Mouse (Mus musculus): ENCODE data around the gene Galnt6. TPM values are rescaled to one million over a fixed set of nuclear protein-coding genes. Genes with fewer than 3 reads are reported as not detected.

Gene Galnt6
- polyA plus RNA-seq, 1 experiment from 2014 or later, result 4.0 TPM

DNA sequence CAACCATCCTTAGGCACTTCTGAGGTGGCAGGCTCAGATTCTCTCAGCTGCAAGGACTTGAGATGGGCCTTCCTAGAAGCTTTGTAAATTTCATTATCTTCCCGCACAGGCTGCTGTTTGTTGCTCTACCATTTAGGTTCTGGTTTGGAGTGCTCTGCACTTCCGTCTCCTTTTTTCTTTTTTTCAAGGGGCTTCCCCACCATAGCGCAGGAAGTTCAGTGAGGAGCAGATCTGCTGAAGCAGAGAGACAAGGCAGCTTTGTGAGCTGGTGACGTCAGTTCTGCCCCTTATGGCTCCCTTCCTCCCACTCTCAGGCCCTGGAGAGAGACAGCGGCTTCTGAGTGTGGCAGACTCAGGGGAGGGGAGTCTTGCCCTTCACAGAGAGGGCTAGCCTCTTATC is 3.4 kb upstream of the Galnt6 start:
- Histone ChIP-seq H3K4me1 (peaks cover 8% of the 10 kb centered on the region), H3K9me3 (no peaks in the 10 kb centered on the region), H3K27ac (no peak overlapping the region), H3K9ac (no peak overlapping the region), H3K4me3 (replicated peaks) (no peak overlapping the region), H3K4me2 (no peak overlapping the region), H3K27me3 (replicated peaks) (peaks cover 30% of the 10 kb centered on the region), H3K36me3 (no peaks in the 10 kb centered on the region)
- 27% methylated on average over 5 of the region's 5 CpGs for WGBS
- ATAC-seq (ENCODE audit: insufficient read depth, low FRiP score, low read depth), result no peak

DNA sequence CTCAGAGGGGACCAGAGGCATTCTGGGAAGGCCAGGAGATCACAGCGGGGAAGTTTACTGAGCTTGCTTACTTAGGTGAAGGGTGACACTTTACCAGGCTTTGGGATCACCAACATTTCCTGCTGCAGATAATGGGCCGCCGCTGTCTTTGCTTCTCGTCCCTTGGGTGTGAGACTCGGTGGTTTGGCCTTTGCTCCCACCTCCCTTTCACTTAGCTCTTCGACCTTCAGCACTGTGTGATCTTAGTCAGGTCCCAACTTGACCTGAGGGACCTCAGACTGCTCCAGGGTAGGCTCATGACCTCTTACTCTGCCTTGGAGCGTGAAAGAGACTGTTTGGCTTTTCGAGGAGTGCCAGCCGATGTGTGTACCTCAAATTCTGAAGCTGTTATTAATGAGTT is 1.9 kb upstream of the Galnt6 start:
- Histone ChIP-seq H3K27ac (no peak overlapping the region), H3K4me3 (replicated peaks) (no peak overlapping the region), H3K36me3 (no peaks in the 10 kb centered on the region), H3K27me3 (replicated peaks) (peaks cover 31% of the 10 kb centered on the region), H3K4me2 (no peak overlapping the region), H3K9ac (no peak overlapping the region), H3K4me1 (peaks cover 8% of the 10 kb centered on the region), H3K9me3 (no peaks in the 10 kb centered on the region)
- WGBS, result 48% methylated on average over 9 of the region's 9 CpGs
- no peak for ATAC-seq (ENCODE audit: insufficient read depth, low FRiP score, low read depth)

DNA sequence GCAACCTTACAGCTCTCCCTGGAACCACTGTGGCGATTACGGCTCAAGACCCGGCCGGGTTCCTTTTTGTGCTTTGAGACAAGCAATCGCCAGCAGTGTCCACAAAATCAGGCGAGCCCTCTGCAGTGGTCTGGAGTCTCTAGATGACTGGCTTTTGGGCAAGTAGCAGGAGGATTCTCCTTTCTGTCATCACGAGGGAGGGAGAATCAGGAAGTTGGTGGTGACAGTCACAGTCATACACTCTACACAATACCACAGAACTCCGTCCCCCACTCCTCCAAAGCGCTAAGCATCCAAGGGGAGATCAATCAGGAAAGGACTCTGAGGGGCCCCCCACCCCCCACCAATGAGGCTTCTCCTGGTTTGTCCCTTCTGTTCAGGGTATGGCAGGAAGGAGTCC is 590 bp downstream of the Galnt6 start:
- H3K27me3 ChIP-seq (replicated peaks), result peaks cover 31% of the 10 kb centered on the region
- H3K27ac ChIP-seq, result no peak overlapping the region
- no peaks in the 10 kb centered on the region for H3K9me3 ChIP-seq
- H3K4me2 ChIP-seq, result peak overlapping the region; percentile 68
- no peak overlapping the region for H3K9ac ChIP-seq
- H3K4me3 ChIP-seq (replicated peaks), result peak overlapping the region; percentile 38
- WGBS, result 43% methylated on average over 9 of the region's 9 CpGs
- H3K36me3 ChIP-seq, result no peaks in the 10 kb centered on the region
- ATAC-seq (ENCODE audit: insufficient read depth, low FRiP score, low read depth), result no peak
- H3K4me1 ChIP-seq, result peaks cover 10% of the 10 kb centered on the region

DNA sequence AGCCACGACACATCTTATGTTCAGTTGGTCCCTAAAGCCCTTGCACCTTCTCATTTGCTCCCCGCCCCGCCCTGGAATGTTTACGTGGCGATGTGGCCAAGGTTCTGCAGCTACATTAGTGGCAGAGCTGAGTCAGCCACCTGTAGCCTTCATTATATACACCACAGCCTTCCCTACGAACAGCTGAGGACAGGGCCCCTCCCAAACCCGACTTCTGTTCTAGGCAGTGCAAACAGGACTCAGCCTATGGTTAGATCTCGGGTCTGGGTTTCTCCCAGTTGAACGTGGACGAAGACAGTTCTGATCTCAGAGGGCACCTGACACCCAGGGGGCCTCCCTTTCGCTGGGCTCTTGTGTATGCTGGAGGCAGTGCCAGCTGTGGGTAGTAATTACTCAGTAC is 1.3 kb downstream of the Galnt6 start:
- peak; percentile 64; the same call in 1 of the 2 replicates for ATAC-seq (ENCODE audit: insufficient read depth, low FRiP score, low read depth)
- no peak overlapping the region for H3K4me3 ChIP-seq (replicated peaks)
- WGBS, result 68% methylated on average over 11 of the region's 11 CpGs
- H3K27ac ChIP-seq, result no peak overlapping the region
- peak overlapping the region; percentile 68; the same call in 1 of the 2 replicates for H3K4me2 ChIP-seq
- no peak overlapping the region for H3K9ac ChIP-seq
- peaks cover 31% of the 10 kb centered on the region for H3K27me3 ChIP-seq (replicated peaks)
- no peaks in the 10 kb centered on the region for H3K9me3 ChIP-seq
- H3K36me3 ChIP-seq, result no peaks in the 10 kb centered on the region
- H3K4me1 ChIP-seq, result peaks cover 12% of the 10 kb centered on the region

DNA sequence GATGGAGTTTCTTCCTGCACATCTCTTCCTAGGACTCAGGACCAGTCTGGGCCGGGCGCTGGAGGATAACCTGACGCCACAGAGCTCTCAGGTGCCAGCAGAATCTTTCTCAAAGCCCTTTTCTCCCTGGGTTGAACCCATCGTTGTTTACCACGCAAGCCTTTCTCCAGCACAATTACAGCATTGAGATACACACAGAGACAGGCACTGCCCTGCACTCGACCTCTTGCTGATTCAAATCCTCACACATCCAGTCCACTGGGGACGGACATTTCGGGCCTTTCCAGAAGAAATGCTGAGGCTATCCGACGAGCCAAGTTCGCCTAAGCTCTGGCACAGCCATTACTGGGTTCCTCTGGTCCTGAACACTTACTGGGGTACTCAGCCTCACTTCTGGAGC is 2.5 kb downstream of the Galnt6 start:
- WGBS, result 83% methylated on average over 11 of the region's 11 CpGs
- H3K4me2 ChIP-seq, result no peak overlapping the region
- no peak overlapping the region for H3K27ac ChIP-seq
- H3K9me3 ChIP-seq, result no peaks in the 10 kb centered on the region
- peaks cover 31% of the 10 kb centered on the region for H3K27me3 ChIP-seq (replicated peaks)
- no peak overlapping the region for H3K9ac ChIP-seq
- ATAC-seq (ENCODE audit: insufficient read depth, low FRiP score, low read depth), result no peak
- peaks cover 16% of the 10 kb centered on the region for H3K4me1 ChIP-seq
- no peak overlapping the region for H3K4me3 ChIP-seq (replicated peaks)
- no peaks in the 10 kb centered on the region for H3K36me3 ChIP-seq

DNA sequence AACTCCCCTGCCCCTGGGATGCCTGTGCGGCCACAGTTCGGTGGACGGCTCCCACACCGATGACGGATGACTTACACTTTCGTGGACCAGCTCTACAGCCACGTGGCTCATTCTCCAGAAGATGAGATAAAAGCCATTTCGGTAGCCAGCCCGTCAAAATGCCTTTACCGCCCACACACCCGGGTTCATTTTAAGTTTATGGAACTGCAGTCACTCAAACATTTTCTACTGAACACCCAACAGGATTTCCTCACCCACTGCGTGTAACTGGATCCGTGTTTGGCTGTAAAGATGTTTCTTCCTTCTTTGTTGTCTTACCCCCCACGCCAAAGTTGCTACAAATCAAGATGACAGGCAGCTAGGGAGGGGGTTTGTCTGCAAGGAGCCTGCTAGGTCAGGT is 5.7 kb downstream of the Galnt6 start:
- ATAC-seq (ENCODE audit: insufficient read depth, low FRiP score, low read depth), result no peak
- Histone ChIP-seq H3K9ac (no peak overlapping the region), H3K4me2 (no peak overlapping the region), H3K36me3 (no peaks in the 10 kb centered on the region), H3K27me3 (replicated peaks) (peaks cover 10% of the 10 kb centered on the region), H3K4me3 (replicated peaks) (no peak overlapping the region), H3K4me1 (0 out of 2 replicates have a peak, but pooled peaks cover 8% of the 10 kb centered on the region), H3K9me3 (no peaks in the 10 kb centered on the region), H3K27ac (no peak overlapping the region)
- WGBS, result 50% methylated on average over 14 of the region's 14 CpGs

DNA sequence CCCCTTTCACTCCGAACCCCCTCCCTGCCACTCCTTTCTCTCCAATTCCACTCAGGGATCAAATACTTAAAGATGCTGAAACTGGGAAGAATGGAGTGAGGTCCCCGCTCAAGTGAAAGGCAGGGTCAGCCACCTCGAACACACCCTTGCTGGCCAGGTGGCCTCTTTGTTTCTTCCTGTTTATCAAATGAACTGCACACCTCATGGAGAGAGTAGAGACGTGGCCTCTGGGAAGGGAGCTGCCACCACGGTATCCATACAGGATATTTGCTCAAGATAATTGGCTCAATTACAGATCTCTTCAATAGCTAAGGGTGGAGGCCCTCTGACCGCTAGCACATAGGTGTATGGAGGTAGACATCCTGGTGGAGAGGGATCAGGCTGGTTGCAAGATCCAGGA is 6.6 kb downstream of the Galnt6 start:
- Histone ChIP-seq H3K4me1 (0 out of 2 replicates have a peak, but pooled peaks cover 8% of the 10 kb centered on the region), H3K9me3 (no peaks in the 10 kb centered on the region), H3K4me3 (replicated peaks) (no peak overlapping the region), H3K9ac (no peak overlapping the region), H3K36me3 (no peaks in the 10 kb centered on the region), H3K27me3 (replicated peaks) (peaks cover 1% of the 10 kb centered on the region; the same call in 1 of the 2 replicates), H3K4me2 (no peak overlapping the region), H3K27ac (0 out of 2 replicates have a peak overlapping the region, but pooled peaks have one; percentile 37)
- no peak for ATAC-seq (ENCODE audit: insufficient read depth, low FRiP score, low read depth)
- 66% methylated on average over 6 of the region's 6 CpGs for WGBS

DNA sequence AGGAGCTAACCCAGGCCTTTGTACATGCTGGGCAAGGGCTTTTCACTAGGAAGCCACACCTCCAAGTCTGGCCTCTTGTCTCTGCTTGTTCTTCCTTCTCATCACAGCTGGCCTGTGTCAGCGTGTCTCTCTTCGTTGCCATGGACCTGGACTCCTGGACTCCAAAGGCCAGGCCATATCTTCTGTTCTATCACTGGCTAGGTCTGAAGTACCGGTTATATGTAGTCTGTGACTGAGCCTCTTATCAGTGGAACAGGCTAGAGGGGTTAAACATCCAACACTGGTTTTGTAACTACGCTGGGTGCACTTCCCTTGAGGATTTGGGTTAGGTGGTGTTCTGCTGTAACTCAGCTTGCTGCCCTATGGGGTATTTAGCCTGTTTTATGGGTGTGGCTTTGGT is 7.2 kb downstream of the Galnt6 start:
- no peaks in the 10 kb centered on the region for H3K27me3 ChIP-seq (replicated peaks)
- H3K4me1 ChIP-seq, result 0 out of 2 replicates have a peak, but pooled peaks cover 8% of the 10 kb centered on the region
- no peaks in the 10 kb centered on the region for H3K36me3 ChIP-seq
- H3K4me3 ChIP-seq (replicated peaks), result no peak overlapping the region
- peak overlapping the region; percentile 37; the same call in 1 of the 2 replicates for H3K27ac ChIP-seq
- 40% methylated on average over 4 of the region's 4 CpGs for WGBS
- no peak overlapping the region for H3K9ac ChIP-seq
- no peak overlapping the region for H3K4me2 ChIP-seq
- peak; percentile 63; the same call in 1 of the 2 replicates for ATAC-seq (ENCODE audit: insufficient read depth, low FRiP score, low read depth)
- H3K9me3 ChIP-seq, result no peaks in the 10 kb centered on the region

DNA sequence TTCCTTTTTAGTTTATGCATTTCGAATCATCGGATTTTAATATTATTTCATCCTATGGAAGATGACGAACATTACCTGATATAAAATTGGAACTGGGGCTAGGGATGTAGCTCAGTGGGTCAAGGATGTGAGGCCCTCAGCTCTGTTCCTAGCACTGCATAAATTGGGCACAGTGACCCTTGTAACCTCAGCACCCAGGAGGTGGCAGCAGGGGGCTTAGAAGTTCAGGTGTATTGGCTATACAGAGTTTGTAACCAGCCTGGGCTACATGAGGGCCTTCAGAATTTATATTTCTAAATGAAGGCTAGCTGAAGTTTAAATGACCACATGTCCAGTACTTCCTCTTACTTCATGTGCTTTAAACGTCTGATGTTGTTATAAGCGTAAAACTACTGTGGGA is 7.7 kb downstream of the Galnt6 start:
- ATAC-seq (ENCODE audit: insufficient read depth, low FRiP score, low read depth), result no peak
- Histone ChIP-seq H3K4me3 (replicated peaks) (no peak overlapping the region), H3K36me3 (no peaks in the 10 kb centered on the region), H3K4me2 (no peak overlapping the region), H3K4me1 (0 out of 2 replicates have a peak, but pooled peaks cover 8% of the 10 kb centered on the region), H3K27me3 (replicated peaks) (no peaks in the 10 kb centered on the region), H3K9me3 (no peaks in the 10 kb centered on the region), H3K9ac (no peak overlapping the region), H3K27ac (no peak overlapping the region)
- WGBS, result 87% methylated on average over 5 of the region's 5 CpGs

DNA sequence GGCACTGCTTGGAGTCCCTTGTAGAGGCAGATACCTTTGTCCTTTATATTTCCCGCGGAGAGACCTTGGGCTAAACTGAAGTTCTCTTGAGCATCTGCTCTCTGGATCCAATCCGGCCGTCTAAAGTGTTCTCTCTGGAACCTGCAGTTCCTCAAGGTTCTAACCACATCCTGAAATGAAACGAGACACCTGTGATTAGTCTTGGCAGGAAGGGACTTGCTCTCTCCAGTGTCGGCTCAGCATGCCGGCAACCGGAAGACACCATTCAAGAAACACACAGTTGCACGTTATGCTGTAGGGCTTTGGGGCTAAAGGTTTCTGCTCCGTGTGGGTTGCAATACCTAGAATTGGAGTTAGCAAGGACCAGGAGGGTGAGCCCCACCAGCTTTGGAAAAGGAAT is 9.1 kb downstream of the Galnt6 start:
- no peak overlapping the region for H3K27ac ChIP-seq
- H3K4me1 ChIP-seq, result 0 out of 2 replicates have a peak, but pooled peaks cover 8% of the 10 kb centered on the region
- whole genome bisulfite sequencing, result 74% methylated on average over 10 of the region's 10 CpGs
- H3K4me3 ChIP-seq (replicated peaks), result no peak overlapping the region
- no peak overlapping the region for H3K4me2 ChIP-seq
- no peaks in the 10 kb centered on the region for H3K36me3 ChIP-seq
- no peak overlapping the region for H3K9ac ChIP-seq
- no peaks in the 10 kb centered on the region for H3K27me3 ChIP-seq (replicated peaks)
- no peak for ATAC-seq (ENCODE audit: insufficient read depth, low FRiP score, low read depth)
- no peaks in the 10 kb centered on the region for H3K9me3 ChIP-seq

DNA sequence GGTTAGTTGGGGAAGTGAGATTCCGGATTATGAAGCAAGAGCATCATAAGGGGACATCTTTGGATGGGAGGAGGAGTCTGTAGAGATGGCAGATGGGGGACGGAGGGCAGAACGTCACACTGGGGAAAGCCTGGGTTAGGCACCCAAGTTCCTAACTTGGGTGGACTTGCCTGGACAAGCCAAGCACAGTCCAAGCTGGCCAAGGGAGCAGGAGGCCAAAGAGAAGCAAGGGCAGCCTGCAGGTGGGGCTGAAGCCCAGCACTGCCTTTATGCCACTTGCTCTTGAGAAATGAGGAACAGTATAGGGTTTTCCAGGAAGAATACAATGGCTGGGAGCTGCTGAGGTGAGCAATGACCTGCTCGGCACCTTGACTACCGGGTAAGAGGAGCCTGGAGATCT is 10.0 kb downstream of the Galnt6 start:
- Histone ChIP-seq H3K4me3 (replicated peaks) (no peak overlapping the region), H3K27ac (no peak overlapping the region), H3K9ac (no peak overlapping the region), H3K36me3 (no peaks in the 10 kb centered on the region), H3K4me1 (0 out of 2 replicates have a peak, but pooled peaks cover 8% of the 10 kb centered on the region), H3K9me3 (no peaks in the 10 kb centered on the region), H3K27me3 (replicated peaks) (no peaks in the 10 kb centered on the region), H3K4me2 (no peak overlapping the region)
- no peak for ATAC-seq (ENCODE audit: insufficient read depth, low FRiP score, low read depth)
- 90% methylated on average over 5 of the region's 5 CpGs for WGBS

DNA sequence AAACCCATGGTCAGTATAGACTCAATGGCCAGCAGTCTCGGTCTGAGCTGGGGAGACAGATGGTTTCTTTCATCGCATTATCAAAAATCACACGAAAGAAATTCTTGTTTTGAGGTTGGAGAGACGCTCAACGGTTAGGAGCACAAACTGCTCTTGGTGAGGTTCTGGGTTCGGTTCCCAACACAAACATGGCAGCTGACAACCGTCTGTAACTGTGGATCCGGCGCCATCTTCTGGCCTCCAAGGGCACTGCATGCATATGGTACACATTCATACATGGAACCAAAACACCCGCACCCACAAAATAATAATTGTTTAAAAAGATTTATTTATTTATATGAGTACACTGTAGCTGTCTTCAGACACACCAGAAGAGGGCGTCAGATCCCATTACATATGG is 10.6 kb downstream of the Galnt6 start:
- WGBS, result 78% methylated on average over 11 of the region's 11 CpGs
- no peak overlapping the region for H3K9ac ChIP-seq

DNA sequence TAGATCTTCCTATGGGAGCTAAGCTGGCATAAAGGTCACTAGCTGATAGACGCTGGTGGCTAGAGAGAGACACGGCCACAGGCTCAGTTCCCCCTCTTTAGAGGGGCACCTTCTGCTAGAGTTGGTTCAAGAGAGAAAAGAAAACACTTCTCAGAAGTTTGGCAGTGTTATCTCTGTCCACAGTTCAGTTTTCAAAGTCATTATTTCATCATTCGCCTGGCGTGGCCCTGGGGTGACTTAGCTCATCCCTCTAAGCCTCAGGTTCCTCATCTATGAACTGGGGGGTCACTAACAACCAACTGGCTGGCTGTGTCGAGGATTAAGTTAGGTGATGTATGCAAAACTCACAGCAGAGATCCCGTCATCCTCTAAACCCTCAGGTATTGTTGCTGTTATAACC is 11.2 kb downstream of the Galnt6 start:
- Histone ChIP-seq H3K27ac (no peak overlapping the region), H3K36me3 (no peaks in the 10 kb centered on the region), H3K4me1 (0 out of 2 replicates have a peak, but pooled peaks cover 4% of the 10 kb centered on the region), H3K27me3 (replicated peaks) (no peaks in the 10 kb centered on the region), H3K9ac (no peak overlapping the region), H3K9me3 (no peaks in the 10 kb centered on the region), H3K4me3 (replicated peaks) (no peak overlapping the region), H3K4me2 (no peak overlapping the region)
- 78% methylated on average over 6 of the region's 6 CpGs for WGBS
- no peak for ATAC-seq (ENCODE audit: insufficient read depth, low FRiP score, low read depth)

More for the DNA sequence above, 10.6 kb downstream of the Galnt6 start:
- Histone ChIP-seq H3K36me3 (no peaks in the 10 kb centered on the region), H3K27me3 (replicated peaks) (no peaks in the 10 kb centered on the region), H3K4me1 (0 out of 2 replicates have a peak, but pooled peaks cover 6% of the 10 kb centered on the region), H3K4me3 (replicated peaks) (no peak overlapping the region), H3K4me2 (no peak overlapping the region), H3K27ac (no peak overlapping the region), H3K9me3 (no peaks in the 10 kb centered on the region)
- no peak for ATAC-seq (ENCODE audit: insufficient read depth, low FRiP score, low read depth)

Data from stomach, embryonic 15.5 days (tissue).